Mouse (Mus musculus) right cerebral cortex, postnatal 4 days (tissue): ENCODE measurements around the gene Arhgef19.

Source experiments
- DNase-seq: peaks from one replicate; pipeline ENCODE4 v3.0.0-alpha.2; 2022

The Arhgef19 gene

DNA sequence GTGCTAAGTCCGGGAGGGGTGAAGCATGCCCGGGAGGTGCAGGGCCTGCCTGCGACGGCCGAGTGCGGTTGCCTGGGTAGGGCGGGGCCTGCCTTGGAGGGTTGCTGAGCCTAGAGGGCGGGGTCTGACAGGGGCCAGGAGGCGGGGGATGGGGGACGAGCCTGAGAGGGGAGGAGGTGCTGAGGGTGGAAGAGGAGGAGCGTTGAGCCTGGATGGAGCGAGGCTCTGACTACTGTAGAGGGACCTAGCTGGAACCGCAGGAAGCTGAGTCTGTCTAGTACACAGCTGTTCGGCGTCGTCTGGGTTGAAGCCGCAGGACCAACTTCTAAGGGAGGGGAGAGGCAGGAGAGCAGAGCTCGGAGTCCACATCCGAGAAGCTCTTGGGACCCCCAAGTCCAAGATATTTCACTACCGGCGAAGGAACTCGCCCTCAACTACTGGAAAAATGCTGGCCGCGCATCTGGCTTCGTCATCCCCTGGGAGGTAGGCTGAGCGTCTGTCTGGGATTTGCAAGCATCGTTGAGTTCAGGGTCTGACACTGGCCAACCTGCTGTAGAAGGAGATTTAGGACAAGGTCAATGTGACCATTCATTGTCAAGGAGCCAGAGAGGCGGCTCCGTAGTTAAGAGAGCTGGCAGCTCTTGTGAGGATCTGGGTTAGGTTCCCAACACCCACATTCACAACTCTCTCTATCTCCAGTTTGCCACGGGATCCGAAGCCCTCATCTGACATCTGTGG lies at the start of gene Arhgef19:
TSS of gene Arhgef19 (plus strand) at position 112 of the 738 bp plus-strand sequence.
- no peak for DNase-seq

DNA sequence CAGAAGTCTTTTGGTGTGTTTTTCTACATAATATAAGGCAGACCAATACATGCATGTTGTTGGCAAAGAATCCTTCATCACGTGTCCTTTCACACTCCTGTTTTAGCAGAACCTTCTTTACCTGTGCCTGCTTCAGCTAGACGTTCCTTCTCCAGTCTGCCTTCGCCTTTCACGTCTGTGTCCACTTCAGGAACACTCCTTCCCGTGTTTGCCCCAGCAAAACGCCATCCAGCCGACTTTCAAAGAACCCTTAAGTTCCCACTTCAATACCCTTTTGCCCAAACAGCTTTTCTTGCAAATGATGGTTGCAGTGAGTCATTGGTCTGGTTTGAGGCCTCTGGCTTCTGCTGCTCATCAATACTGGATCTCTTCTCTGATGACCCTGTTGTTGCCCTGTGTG lies 48.0 kb upstream of the Arhgef19 start:
- DNase-seq: no peak

DNA sequence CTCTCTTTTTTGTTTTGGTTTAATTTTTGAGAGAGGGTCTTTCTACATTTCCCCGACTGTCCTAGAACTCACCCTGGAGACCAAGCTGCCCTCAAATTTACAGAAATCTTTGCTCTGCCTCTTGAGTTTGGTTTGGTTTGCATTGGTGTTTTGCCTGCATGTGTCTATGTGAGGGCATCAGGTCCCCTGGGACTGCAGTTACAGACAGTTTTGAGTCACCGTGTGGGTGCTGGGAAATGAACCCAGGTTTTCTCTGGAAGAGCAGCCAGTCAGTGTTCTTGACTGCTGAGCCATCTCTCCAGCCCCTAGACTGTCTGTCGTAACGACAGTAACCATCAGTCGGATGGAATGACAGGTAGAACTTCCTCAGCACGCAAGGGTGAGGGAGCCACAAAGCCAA lies 44.7 kb upstream of the Arhgef19 start:
- DNase-seq: no peak

DNA sequence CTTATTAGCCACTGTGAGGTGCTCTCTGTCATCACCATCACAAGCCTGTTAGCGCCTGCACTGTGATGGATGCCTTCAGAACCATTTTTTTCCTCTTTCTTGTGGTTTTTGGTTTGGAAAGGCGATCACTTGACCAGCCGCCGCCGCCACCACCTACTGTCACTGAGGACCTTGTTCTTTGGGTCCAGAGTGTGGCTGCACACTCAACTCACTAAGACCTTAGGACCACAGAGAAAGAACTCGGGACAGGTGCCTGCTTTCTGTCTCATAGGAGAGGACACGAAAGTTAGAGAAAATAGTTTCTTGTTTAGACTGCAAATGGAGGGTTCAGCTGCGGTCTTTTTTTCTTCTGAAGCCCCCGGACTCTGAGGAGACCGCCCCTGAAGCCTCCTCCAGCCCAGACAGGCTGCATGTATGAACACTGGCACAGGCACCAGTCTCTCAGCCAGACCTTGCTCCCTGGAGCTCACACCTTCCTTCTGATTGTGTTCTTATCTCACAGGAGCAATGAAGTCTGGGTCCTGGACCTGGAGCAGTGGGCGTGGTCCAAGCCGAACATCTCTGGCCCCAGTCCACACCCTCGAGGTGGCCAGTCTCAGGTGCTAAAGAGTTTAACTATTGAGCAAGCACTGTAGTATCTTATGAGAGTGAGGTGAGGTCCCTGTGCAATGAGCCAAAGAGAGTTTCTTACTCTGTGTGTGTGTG lies 42.2 kb upstream of the Arhgef19 start:
- no peak for DNase-seq

DNA sequence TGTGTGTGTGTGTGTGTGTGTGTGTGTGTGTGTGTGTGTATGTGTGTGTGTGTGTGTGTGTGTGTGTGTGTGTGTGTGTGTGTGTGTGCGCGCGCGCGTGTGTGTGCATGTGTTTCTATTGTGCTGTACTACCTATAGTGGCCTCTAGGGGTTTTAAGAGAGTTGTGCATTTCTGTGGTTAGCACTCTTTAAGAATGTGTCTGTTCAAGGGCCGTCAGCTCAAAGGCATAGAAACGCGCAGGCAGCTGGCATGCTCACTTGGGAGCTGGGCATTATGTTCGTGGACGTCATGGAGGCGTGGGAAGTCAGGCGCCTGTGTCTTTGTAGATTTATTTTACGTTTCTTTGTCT lies 41.6 kb upstream of the Arhgef19 start:
- DNase-seq: no peak

DNA sequence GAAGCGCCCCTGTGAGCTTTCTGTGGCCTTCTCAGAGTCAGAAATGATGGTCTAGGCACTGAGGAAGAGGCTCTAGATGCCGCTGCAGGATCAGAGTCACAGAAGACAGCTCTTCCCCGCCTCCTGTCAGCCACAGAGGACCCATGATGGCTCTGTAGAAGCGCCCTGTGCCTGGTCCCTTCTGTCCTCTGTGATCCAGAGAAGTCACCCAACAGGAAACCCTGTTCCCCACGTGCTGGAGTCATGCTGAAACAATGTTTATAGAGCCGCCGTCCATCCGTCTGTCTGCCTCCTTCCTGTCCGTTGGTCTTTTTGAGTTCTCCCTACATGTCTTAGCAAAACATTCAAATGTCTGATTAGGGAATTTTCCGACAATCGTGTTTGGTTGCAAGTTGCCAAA lies 38.4 kb upstream of the Arhgef19 start:
- no peak for DNase-seq

DNA sequence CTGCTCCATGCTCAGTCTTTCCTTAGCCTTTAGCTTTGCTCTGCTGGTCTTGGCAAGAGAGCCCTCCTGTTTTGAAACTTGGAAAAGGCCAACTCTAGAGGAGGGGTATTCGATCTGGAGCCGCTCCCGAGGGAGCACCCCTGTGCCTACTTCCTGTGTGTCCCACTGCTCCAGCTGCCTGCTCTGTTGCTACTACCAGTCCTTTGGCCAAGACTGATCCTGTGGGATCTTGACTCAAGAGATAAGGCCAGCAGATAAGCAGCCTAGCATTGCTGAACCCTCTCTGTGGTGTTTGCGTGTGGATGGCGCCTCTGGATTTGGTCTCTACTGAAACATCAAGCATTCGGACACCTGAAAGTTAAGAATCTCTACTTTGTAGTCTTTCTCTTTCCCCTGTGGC lies 37.1 kb upstream of the Arhgef19 start:
- no peak for DNase-seq

DNA sequence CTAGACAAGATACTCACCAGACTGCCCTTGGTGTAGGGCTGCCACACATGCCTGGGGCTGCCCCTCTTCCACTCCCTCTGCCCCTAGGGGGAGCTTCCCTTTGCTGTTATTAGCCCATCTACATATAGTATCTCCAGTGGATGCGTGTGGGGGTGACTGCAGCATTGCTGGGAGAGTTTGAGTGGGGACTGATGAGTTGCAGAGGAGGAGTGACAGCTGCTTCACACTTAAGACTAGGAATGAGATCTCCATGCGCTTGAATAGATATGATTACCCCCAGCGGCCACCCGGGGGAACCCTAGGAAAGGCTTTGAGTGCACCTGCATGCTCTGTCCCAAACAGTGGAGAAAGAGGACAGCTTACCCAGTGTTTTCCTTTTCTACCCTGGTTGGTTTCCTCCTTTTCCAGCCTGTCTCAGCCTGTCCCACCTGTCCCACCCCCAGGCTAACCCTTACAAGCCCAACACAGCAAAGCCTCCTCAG lies 34.7 kb upstream of the Arhgef19 start:
- peak; percentile 50 for DNase-seq

DNA sequence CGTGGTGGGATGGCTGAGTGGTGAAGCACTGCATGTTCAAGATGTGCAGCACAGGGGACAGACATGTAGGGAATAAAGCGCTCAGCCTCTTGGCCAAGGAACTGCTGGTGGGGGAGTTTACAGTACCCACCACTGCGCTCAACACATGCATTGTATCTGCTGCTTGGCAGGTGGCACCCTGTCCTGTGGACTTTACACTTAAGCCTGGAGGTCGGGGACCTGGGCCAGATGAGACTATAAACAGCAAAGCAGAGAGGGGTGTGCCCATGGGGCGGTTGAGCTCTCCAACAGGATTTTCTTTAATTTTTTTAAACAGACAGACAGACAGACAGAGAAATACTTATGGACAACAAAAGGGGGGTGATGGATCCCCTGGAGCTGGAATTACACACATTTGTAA lies 32.2 kb upstream of the Arhgef19 start:
- no peak for DNase-seq

DNA sequence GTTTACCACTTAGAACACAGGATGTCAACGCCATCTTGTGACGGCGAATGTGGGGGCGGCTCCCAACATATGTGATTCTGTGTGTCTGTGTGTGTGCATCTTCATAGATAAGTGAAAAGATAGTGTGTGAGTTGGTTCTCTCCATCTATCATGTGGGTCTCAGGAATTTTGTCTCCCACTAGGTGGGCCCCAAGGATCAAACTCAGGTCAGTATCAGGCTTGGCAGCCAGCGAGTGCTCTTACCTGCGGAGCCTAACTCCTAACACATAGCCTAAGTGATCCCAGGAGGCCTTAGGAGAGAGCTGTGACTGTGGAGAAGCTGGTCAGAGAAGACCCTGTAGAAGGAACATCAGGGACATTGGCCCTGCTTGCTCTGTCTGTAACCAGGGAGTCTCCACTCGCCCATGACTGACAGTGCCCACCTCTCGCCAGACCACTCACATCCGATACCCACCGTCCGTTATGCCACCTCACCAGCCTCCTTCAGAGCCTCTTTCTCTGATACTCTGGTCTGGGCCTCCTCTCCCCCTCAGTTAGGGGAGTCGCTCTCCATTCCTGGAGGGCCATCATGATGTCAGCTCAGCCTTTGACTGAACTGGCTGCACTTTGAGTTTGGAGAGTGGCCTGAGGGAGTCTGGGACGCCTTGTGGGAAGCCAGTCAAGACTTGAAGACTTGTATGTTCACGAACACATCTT lies 28.6 kb upstream of the Arhgef19 start:
- no peak for DNase-seq

DNA sequence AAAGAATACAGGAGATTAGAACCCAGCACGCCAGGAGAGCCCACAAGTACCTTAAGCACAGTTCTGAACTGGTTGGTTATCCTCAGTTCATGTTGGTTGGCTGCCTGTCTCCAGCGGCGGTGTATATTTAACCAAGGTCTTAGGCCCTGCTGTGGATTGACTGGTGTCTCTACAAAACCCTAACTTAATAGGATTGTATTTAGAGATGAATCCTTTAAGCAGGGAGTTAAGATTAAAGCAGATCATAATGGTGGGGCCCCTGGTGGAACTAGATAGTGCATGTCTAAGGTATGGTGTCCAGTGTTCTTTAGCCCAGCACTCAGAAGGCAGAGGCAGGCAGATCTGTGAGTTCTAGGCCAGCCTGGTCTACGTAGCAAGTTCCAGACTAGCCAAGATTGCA lies 27.7 kb upstream of the Arhgef19 start:
- no peak for DNase-seq

DNA sequence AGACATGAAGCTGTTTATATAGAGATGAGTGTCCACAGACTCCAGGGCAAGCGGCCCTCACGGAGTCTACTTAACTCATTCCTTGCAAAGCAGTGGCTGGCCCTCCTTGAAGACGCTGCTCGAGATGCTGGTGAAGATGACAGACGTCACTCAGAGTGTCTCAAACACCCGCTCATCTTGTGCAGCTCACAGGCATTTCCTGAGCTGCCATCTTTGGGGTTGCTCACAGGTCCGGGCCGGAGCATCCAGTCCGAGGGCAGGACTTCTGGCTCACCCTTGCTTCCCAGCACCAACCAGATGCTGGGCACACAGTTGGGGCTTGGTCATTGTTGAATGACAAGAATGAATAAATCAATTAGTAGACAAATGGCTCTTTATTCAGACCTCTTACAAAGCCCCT lies 26.4 kb upstream of the Arhgef19 start:
- DNase-seq: no peak

DNA sequence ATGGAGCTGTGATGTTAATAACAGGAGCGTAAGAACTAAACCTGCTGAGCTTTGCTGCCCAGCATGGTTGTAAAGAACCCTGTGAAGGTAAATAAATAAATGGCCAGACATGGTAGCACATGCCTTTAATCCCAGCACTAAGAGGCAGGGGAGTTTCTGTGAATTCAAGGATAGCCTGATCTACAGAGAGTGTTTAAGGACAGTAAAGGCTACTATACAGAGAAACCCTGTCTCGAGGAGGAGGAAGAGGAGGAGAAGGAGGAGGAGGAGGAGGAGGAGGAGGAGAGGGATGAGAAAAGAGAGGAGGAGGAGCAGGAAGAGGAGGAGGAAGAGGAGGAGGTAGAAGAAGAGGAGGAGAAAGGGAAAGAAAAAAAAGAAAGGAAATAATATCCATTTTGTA lies 26.0 kb upstream of the Arhgef19 start:
- DNase-seq: no peak

DNA sequence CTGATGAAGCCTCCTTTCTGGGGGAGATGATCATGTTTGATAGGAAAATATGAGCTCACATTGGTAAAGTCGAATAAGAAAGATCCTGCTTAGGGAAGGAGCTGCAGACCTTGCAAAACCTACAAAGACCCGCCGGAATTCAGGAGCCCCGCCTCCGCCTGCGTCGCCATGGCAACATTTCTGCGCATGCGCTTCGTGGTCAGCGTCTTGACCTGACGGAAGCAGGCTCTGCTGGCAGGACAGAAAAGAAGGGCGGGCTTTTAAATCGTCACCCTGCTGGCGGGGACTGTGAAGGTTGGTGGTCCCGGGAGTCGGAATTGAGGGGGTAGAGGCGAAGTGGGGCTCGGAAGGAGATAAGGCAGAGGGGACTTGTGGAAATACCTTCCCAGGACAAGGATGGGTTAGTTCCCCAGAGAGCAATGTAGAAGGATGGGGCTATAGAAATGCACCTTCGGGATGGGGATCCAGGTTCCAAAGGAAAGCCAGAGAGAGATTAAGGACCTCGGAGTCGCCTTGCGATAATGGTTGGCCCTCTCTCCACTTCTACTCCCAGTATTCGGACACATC lies 25.4 kb upstream of the Arhgef19 start, which contains the start of gene Rsg1:
TSS of gene Rsg1 (plus strand) at position 187 of the 567 bp plus-strand sequence.
- peak; percentile 96 for DNase-seq

DNA sequence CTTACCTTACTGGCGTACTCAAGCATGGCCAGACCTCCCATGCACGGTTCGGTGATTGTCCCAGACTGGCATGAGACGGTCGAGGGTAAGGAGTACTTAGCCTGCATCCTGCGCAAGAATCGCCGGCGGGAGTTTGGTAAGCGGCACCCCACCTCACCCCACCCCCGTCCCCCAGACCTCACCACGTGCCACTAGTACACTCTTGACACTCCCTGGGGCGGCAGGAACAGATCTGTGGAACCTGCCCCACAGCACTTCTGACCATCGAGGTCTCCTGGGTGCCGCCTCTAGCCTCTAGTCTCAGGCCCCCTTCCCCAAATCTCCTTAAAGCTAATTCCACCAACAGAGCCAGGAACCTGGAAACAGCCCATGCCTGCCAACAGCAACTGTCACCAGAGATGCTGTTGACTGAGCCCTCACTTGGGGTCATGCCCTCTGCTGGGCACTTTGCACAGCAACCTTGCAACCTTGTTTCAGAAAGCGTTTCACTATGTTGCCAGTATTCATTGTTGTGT lies 24.9 kb upstream of the Arhgef19 start:
- no peak for DNase-seq

DNA sequence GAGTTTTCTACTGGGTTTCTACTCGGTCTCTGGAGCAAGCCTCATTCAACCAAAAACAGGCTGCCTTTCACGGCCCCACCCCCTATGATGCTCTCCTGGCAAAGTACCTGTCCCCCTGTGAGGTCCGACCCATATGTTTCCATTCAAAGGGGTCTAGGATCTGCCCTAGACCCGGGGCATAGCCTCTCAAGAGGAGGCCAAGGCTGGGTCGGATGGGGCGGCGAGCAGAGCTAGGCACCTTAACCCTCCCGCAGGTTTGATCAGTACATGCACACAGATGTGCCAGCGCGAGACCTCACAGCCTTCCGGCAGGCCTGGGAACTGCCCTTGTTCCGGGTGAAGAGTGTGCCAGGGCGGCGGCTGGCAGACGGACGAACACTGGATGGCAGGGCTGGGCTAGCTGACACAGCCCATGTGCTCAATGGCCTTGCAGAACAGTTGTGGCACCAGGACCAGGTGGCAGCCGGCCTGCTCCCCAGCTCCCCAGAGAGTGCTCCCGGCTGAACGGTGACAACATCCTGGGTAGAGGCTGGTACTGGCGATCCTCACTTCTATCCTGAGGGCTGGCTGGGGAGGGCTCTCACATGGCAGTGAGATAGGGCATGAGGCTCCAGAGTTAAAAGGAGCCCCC lies 19.6 kb upstream of the Arhgef19 start:
- no peak for DNase-seq

DNA sequence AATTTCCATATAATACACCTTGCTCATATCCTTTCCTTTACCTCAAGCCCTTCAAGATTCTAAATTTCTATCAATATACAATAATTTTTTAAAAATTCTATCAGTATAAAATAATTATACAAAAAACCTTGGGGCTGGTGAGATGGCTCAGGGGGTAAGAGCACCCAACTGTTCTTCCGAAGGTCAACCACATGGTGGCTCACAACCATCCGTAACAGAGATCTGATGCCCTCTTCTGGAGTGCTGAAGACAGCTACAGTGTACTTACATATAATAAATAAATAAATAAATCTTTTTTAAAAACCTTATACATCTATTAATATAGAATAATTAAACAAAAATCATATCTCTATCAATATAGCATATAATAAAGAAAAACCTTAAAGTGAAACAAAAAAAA lies 17.5 kb upstream of the Arhgef19 start:
- no peak for DNase-seq

DNA sequence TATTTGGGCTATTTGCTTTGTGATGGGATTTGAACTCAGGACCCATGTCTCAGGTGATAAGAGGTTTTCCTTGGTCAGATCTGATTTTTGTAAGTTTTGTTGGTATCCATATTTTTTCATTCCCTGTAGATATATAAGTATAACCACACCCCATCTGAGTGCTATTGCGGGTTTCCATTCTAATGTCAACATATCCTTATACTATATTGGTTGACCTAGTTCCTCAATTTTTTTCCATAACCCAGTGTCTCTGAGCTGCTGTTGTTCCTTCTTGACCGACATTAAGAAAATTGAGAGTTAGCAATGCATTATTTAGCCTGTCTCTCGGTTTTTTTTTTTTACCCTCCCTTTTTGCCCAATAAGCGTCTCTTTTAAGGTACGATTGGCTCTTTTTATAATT lies 16.5 kb upstream of the Arhgef19 start:
- DNase-seq: no peak

DNA sequence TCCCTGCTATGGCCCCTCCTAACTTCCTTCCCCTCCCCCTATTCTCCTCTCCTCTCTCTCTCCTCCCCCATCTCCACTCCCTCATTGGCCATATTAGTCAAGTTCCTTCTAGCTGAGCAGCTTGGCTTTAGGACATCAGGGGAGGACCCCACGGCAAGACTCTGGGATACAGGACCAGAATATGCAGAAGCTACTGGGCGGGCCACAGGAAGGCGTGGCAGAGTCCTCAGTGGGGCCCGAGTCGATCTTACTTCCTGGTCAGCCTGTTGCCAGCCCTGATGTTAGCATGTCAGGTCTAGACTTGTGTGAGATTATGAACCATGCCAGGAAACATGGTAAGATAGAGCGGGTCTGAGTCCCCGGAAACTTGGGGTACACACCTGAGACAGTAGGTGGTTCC lies 10.6 kb upstream of the Arhgef19 start:
- no peak for DNase-seq

DNA sequence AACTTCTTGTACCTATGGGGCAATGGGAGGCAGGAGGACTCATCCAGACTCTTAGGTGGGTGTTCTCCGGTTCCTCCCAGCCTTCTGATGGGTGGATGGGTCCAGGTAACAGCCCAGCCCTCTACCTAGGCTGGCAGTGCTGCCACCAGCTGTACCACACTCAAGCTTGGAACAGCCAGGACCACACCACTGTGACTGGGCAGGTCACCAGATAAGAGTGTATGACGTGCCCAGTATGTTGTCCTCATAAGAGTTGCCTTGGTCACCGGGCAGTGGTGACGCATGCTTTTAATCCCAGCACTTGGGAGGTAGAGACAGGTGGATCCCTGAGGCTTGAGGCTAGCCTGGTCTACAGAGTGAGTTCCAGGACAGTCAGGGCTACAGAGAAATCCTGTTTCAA lies 6.1 kb upstream of the Arhgef19 start:
- no peak for DNase-seq

DNA sequence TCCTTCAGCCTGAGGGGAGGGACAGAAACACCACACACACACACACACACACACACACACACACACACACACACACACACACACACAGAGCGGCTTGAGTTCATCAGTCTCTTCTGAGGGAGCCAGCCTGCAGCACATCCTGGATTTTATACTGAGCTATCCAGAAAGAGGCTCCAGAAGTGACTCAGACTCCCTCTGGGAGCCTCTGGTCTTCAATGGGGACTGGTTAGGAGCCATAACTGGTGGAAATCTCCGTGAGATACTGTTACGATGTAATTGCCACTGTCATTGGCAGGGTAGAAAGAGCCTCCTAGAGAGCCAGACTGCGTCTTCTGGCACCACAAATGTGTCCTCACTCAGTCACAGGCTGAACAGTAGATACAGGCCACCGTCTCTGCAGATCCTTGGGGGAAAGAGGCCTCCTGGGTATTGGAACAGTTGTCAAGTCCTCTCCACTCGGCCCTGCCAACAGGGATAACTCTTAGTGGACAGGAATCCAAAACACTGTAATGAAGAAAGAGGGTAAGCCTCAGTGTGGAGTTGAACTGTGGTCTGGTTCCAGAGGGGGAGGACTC lies 3.7 kb upstream of the Arhgef19 start:
- no peak for DNase-seq

DNA sequence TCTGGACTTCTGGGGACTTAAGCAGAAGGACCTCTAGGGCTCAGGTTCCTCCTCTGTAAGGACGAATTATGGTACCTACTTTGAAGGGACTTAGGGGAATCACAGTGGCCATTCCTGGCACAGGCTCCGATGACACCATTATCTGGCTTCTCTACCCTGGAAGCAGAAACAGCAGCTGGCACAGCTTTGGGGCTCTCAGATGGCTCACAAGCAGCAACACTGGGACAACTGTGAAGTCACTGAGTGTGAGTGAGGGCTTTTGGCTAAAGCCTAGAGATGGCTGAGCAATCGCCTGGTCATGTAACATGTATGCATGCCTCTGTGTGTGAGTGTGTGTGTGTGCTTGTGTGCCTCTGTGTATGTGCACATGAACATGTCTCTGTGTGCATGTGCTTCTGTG lies 2.4 kb upstream of the Arhgef19 start:
- no peak for DNase-seq
